8 mouse cellular contexts compared by ENCODE assay signal in the genomic region with DNA sequence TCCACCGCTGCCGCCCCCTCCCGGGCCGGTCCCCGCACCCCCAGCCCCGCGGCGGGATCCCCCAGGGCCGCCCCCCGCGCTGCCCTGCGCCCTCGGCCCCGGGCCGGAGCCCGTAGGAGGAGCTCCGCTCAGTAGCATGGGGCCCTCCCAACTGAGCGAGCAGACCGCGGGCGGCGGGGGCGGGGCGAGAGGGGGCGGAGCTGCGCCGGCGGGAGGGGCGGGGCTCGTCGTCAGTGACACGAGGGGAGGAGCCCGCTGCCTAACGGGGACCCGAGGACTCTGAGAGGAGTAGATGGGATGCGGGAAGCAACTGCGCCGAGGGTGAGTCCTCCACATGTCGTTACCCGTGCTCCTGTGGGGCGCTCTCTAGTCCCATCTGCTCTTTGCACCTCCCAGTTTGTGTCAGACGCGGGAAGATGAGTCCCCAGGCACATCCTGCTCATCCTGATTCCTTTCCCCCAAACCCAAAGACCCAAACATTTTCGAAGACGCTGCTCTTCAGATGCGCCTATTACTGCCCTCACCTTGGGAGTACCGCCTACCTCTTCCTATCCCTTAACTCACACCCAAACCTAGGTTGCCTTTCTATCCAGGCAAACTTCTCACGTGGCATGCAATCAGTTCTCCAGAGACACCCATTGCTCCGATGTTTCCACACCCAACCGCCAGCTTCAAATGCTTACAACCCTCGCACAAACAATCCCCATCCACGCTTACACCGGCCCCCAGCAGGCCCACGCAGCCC. TPM values are rescaled to one million over a fixed set of nuclear protein-coding genes. Genes with fewer than 3 reads are reported as not detected.
DNase-seq lines count a peak whose midpoint lies in the region; ATAC-seq lines count a peak whose summit lies in the region.

A gene (minus strand): TSS at position 168 of the 745 bp plus-strand sequence.

- ATAC-seq in intestine, embryonic 15.5 days: peak; percentile 96
- ATAC-seq in megakaryocyte-erythroid progenitor cell, adult 5-6 weeks (replicated peaks; ENCODE audit: low FRiP score, low TSS enrichment, poor library complexity, severe bottlenecking): peak; percentile 66

- H3K9ac ChIP-seq in intestine, embryonic 15.5 days: peak within 1 kb of the TSS; percentile 80

- intact Hi-C loops in gastrocnemius, postnatal 36 days (cut with DNase I): loop anchor here (5.0 kb wide), 1 partner anchor 203 kb away; no protein-coding TSS in a partner anchor
- intact Hi-C loops in left cerebral cortex, postnatal 14 days (cut with DNase I): loop anchor here (2.0 kb wide), 1 partner anchor 20 kb away; no protein-coding TSS in a partner anchor

- WGBS in intestine, embryonic 15.5 days: under 1% methylated on average over 45 of the region's 54 CpGs

- H3K27me3 ChIP-seq in intestine, embryonic 15.5 days (replicated peaks): no peaks in the 10 kb centered on the region

- peaks cover 18% of the 10 kb centered on the region for H3K4me1 ChIP-seq in intestine, embryonic 15.5 days (replicated peaks)

- H3K27ac ChIP-seq in intestine, embryonic 15.5 days: peak within 1 kb of the TSS; percentile 62; the same call in 1 of the 2 replicates

- H3K36me3 ChIP-seq in intestine, embryonic 15.5 days: no peaks in the 10 kb centered on the region

- H3K9me3 ChIP-seq in intestine, embryonic 15.5 days: no peaks in the 10 kb centered on the region

- peak; percentile 92 for DNase-seq in adrenal gland, adult 18-20 months (ENCODE audit: low spot score in 2 of 2)
- peak; percentile 75 for DNase-seq in embryo, embryonic 11.5 days (ENCODE audit: low read depth, low spot score)
- DNase-seq in gastrocnemius, postnatal 36 days: peak; percentile 82 to 85
- DNase-seq in left cerebral cortex, postnatal 14 days (ENCODE audit: low spot score in 2 of 2): peak; percentile 90
- DNase-seq in right cerebral cortex, postnatal 25 days: peak; percentile 89
- DNase-seq in urinary bladder, postnatal 36 days (ENCODE audit: low spot score in 2 of 2): peak; percentile 71 to 87

- H3K4me2 ChIP-seq in intestine, embryonic 15.5 days (replicated peaks): peak within 1 kb of the TSS; percentile 88

- peak within 1 kb of the TSS; percentile 89 for H3K4me3 ChIP-seq in intestine, embryonic 15.5 days (replicated peaks)

RNA-seq across cellular contexts. Expression of the gene that starts here (rescaled TPM):
- 10 to 100 TPM in 1 of 2 experiments, 1 to 10 TPM in 1; 6.4 to 10.4 TPM for total RNA-seq in adrenal gland, adult 18-20 months (2021)
- total RNA-seq in gastrocnemius, postnatal 36 days (2021): 1 to 10 TPM; 1.9 to 2.1 TPM
- 2.7 and 3.6 TPM in 2 replicates for polyA plus RNA-seq in intestine, embryonic 15.5 days (2015; fragmentation: Nextera tagmentation; extraction: Ambion mirVana)
- 10 to 100 TPM; 75.3 to 77.1 TPM for total RNA-seq in left cerebral cortex, postnatal 14 days (2021)
- total RNA-seq in megakaryocyte-erythroid progenitor cell, adult 5-6 weeks (2014; fragmentation: Nextera tagmentation): 5.2 and 8.7 TPM in 2 replicates
- 1.6 and 13.8 TPM in 2 replicates for total RNA-seq in megakaryocyte-erythroid progenitor cell, adult 5-6 weeks (2017)

Comparison
In these comparisons a context has a peak if more than half of its experiments do, and no peak if none do; other contexts are left out.
1. Peak in every context shown above with its lines: DNase-seq, ATAC-seq, H3K4me3 ChIP-seq and H3K27ac ChIP-seq.
2. RNA of the gene that starts here (total RNA-seq): 75.3 to 77.1 TPM in left cerebral cortex, postnatal 14 days; 1.6 to 13.8 TPM in megakaryocyte-erythroid progenitor cell, adult 5-6 weeks, 6.4 to 10.4 TPM in adrenal gland, adult 18-20 months and 1.9 to 2.1 TPM in gastrocnemius, postnatal 36 days; every median in the first group is over 4 times any median in the second.